In genomic region chr10:43871458-43871857, GRCm38 (mm10) we compare ENCODE assay signal across 26 mouse cellular contexts. TPM values are rescaled to one million over a fixed set of nuclear protein-coding genes. Genes with fewer than 3 reads are reported as not detected.
DNase-seq lines count a peak whose midpoint lies in the region; ATAC-seq and TF ChIP-seq lines count a peak whose summit lies in the region.
"Had no signal": no experiment of that assay in that cellular context is flagged by ENCODE, and none has a peak within 500 bp of the region (broad histone marks: within the 10 kb centered on the region; RNA-seq: fewer than 3 reads in every experiment).

No protein-coding gene starts in this region.

- peak; percentile 35 for DNase-seq in 3T3-L1 (ENCODE audit: low read depth, low spot score)
- DNase-seq in CH12.LX (ENCODE audit: extremely low read depth), result peak; percentile 53
- no peak for DNase-seq in left cerebral cortex, adult 18-20 months (ENCODE audit: low spot score in 2 of 2)
- no peak for DNase-seq in testis, postnatal 10 days (ENCODE audit: low spot score)
- DNase-seq in spleen, postnatal 36 days (ENCODE audit: low spot score in 2 of 2), result no peak
- DNase-seq: adrenal gland, adult 8-10 months; cerebellum, adult 2 months; gastrocnemius, postnatal 14 days had no signal

- H3K36me3 ChIP-seq in CH12.LX (replicated peaks in 1 of 2; ENCODE audit: control insufficient read depth in 1 of 2, insufficient read depth in 1 of 2, low read length in 1 of 2), result peaks cover 7 to 21% of the 10 kb centered on the region in 2 experiments
- H3K36me3 ChIP-seq: intestine, embryonic 15.5 days had no signal

- ATAC-seq in neutrophil, adult 5-6 weeks (ENCODE audit: extremely low read depth, insufficient number of reproducible peaks, low FRiP score, poor library complexity, severe bottlenecking), result peak; percentile 66
- no peak for ATAC-seq in megakaryocyte-erythroid progenitor cell, adult 5-6 weeks (replicated peaks; ENCODE audit: low FRiP score, low TSS enrichment, poor library complexity, severe bottlenecking)
- ATAC-seq: activated CD4-positive, CD25-positive, alpha-beta regulatory T cell, adult 4 months; forebrain, embryonic 13.5 days; forebrain, postnatal 0 days; hindbrain, embryonic 16.5 days; intestine, embryonic 15.5 days had no signal

- TF ChIP-seq EP300 in CH12.LX (IDR thresholded peaks at IDR 0.05; ENCODE audit: low read length), result peak; percentile 64

- TF ChIP-seq POLR2A in CH12.LX (IDR thresholded peaks at IDR 0.05; ENCODE audit: low read depth, low read length), result no peak
- no peak for TF ChIP-seq POLR2A in bone marrow macrophage, adult 2 months (IDR thresholded peaks at IDR 0.05; ENCODE audit: borderline replicate concordance, low read depth, low read length)

- TF ChIP-seq CTCF in CH12.LX (conservative IDR thresholded peaks at IDR 0.05 in 1 of 2, IDR thresholded peaks at IDR 0.05 in 1 of 2; ENCODE audit: low read depth in 2 of 2, low read length in 2 of 2), result no peak
- no peak for TF ChIP-seq CTCF in bone marrow macrophage, adult 2 months (IDR thresholded peaks at IDR 0.05; ENCODE audit: low read depth, low read length)

- no peak overlapping the region for H3K4me3 ChIP-seq in CH12.LX (replicated peaks in 1 of 3; ENCODE audit: low read depth in 2 of 3, low read length in 2 of 3, poor library complexity in 1 of 3)
- no peak overlapping the region for H3K4me3 ChIP-seq in bone marrow macrophage, adult 2 months (ENCODE audit: insufficient read depth, low read length)
- H3K4me3 ChIP-seq: embryonic facial prominence, embryonic 10.5 days; embryonic facial prominence, embryonic 13.5 days; erythroblast, embryonic 14.5 days; forebrain, embryonic 10.5 days; forebrain, embryonic 13.5 days; gastrocnemius, adult 2 months; heart, embryonic 12.5 days; heart, embryonic 15.5 days; hindbrain, embryonic 10.5 days; hindbrain, embryonic 13.5 days; intestine, embryonic 15.5 days had no signal

- no peak overlapping the region for H3K4me2 ChIP-seq in CH12.LX (ENCODE audit: insufficient read depth, low read depth, poor library complexity, severe bottlenecking)
- H3K4me2 ChIP-seq: embryonic facial prominence, embryonic 13.5 days; forebrain, embryonic 13.5 days; heart, embryonic 12.5 days; heart, embryonic 15.5 days; hindbrain, embryonic 13.5 days; intestine, embryonic 15.5 days had no signal

- in situ Hi-C loops in CH12.LX (cut with MboI; ENCODE audit: low pct_ligation_motif_present, low pct_unique_long_range_greater_than_20kb, low sequenced_read_pairs), result no loop called here

- H3K9me3 ChIP-seq in CH12.LX (replicated peaks; ENCODE audit: low read length), result peaks cover 7% of the 10 kb centered on the region
- H3K9me3 ChIP-seq: embryonic facial prominence, embryonic 10.5 days; embryonic facial prominence, embryonic 13.5 days; forebrain, embryonic 10.5 days; forebrain, embryonic 13.5 days; G1E; heart, embryonic 15.5 days; hindbrain, embryonic 10.5 days; hindbrain, embryonic 13.5 days; intestine, embryonic 15.5 days had no signal

- H3K4me1 ChIP-seq in CH12.LX (ENCODE audit: control insufficient read depth in 1 of 2, insufficient read depth in 2 of 2), result peaks cover 8 to 26% of the 10 kb centered on the region in 2 experiments
- H3K4me1 ChIP-seq in bone marrow macrophage, adult 2 months (ENCODE audit: control insufficient read depth, insufficient read depth, low read length), result peaks cover 10% of the 10 kb centered on the region
- H3K4me1 ChIP-seq: embryonic facial prominence, embryonic 10.5 days; embryonic facial prominence, embryonic 13.5 days; forebrain, embryonic 10.5 days; forebrain, embryonic 13.5 days; heart, embryonic 15.5 days; hindbrain, embryonic 10.5 days; hindbrain, embryonic 13.5 days; intestine, embryonic 15.5 days had no signal

- no peaks in the 10 kb centered on the region for H3K79me2 ChIP-seq in CH12.LX (replicated peaks; ENCODE audit: control insufficient read depth, extremely low read depth, insufficient read depth, poor library complexity, severe bottlenecking)

- H3K9ac ChIP-seq in CH12.LX (ENCODE audit: insufficient read depth, low read depth), result no peak overlapping the region
- H3K9ac ChIP-seq: embryonic facial prominence, embryonic 13.5 days; forebrain, embryonic 13.5 days; forebrain, postnatal 0 days; heart, embryonic 12.5 days; heart, embryonic 15.5 days; hindbrain, embryonic 13.5 days; intestine, embryonic 15.5 days had no signal

- H3K27me3 ChIP-seq in CH12.LX (replicated peaks), result no peaks in the 10 kb centered on the region
- H3K27me3 ChIP-seq: embryonic facial prominence, embryonic 13.5 days; forebrain, embryonic 13.5 days; heart, embryonic 12.5 days; heart, embryonic 15.5 days; hindbrain, embryonic 13.5 days; intestine, embryonic 15.5 days had no signal

- no peak for TF ChIP-seq RAD21 in CH12.LX (IDR thresholded peaks at IDR 0.05; ENCODE audit: low read depth, low read length)

- dilution Hi-C loops in CH12.LX (cut with MboI; ENCODE audit: extremely low pct_ligation_motif_present, extremely low pct_unique_long_range_greater_than_20kb, low sequenced_read_pairs), result no loop called here

- H3K27ac ChIP-seq in CH12.LX (ENCODE audit: insufficient read depth, low read depth), result peak overlapping the region; percentile 39; the same call in 1 of the 2 replicates
- H3K27ac ChIP-seq in bone marrow macrophage, adult 2 months (ENCODE audit: insufficient read depth, low read depth, low read length), result peak overlapping the region; percentile 33
- H3K27ac ChIP-seq: embryonic facial prominence, embryonic 10.5 days; embryonic facial prominence, embryonic 13.5 days; forebrain, embryonic 10.5 days; forebrain, embryonic 13.5 days; gastrocnemius, adult 2 months; heart, embryonic 15.5 days; hindbrain, embryonic 10.5 days; hindbrain, embryonic 13.5 days; intestine, embryonic 15.5 days had no signal

TF ChIP-seq in CH12.LX, 34 proteins besides CTCF, POLR2A, EP300 and RAD21:
- TF ChIP-seq MAX (IDR thresholded peaks at IDR 0.05; ENCODE audit: low read length) (0 out of 2 replicates have a peak, but pooled peaks have one; percentile 26), CHD1 (IDR thresholded peaks at IDR 0.05; ENCODE audit: low read depth, low read length) (no peak), ETS1 (conservative IDR thresholded peaks at IDR 0.05; ENCODE audit: low read depth, low read length) (0 out of 2 replicates have a peak, but pooled peaks have one; percentile 19), IRF4 (IDR thresholded peaks at IDR 0.05; ENCODE audit: low read depth, low read length) (peak; percentile 46; the same call in 1 of the 2 replicates), JUND (conservative IDR thresholded peaks at IDR 0.05; ENCODE audit: low read depth, low read length) (peak; percentile 73; the same call in 1 of the 2 replicates), E2F4 (IDR thresholded peaks at IDR 0.05; ENCODE audit: insufficient replicate concordance, low read depth, low read length) (no peak), JUN (IDR thresholded peaks at IDR 0.05; ENCODE audit: insufficient read depth, low read depth, low read length) (peak; percentile 58; the same call in 1 of the 2 replicates)

RNA-seq across cellular contexts. Expression of gene Qrsl1, which starts 30.1 kb away (rescaled TPM):
- total RNA-seq in CH12.LX (2012; rRNA removed) (41.8 and 44.0 TPM in 2 replicates), CH12.LX (2014; rRNA removed) (46.8 and 55.3 TPM in 2 replicates)
- 47.1 and 49.5 TPM in 2 replicates for polyA plus RNA-seq in CH12.LX (2012; ENCODE audit: insufficient read length, low read depth)
- 7.1 and 7.2 TPM in 2 replicates for polyA plus RNA-seq in bone marrow macrophage, adult 2 months (2012; ENCODE audit: insufficient read depth, insufficient read length, missing spikeins)
- total RNA-seq in neutrophil, adult 5-6 weeks (2017), result 19.8 and 25.0 TPM in 2 replicates
- 15.3 and 30.8 TPM in 2 replicates for total RNA-seq in megakaryocyte-erythroid progenitor cell, adult 5-6 weeks (2014; fragmentation: Nextera tagmentation)
- total RNA-seq in megakaryocyte-erythroid progenitor cell, adult 5-6 weeks (2017), result 9.3 and 14.6 TPM in 2 replicates
- 10 to 100 TPM; 12.8 TPM for total RNA-seq in left cerebral cortex, adult 18-20 months (2021)

RNA-seq across cellular contexts. Expression of gene Rtn4ip1, which starts 30.1 kb away (rescaled TPM):
- total RNA-seq in CH12.LX (2012; rRNA removed), result 24.7 and 30.2 TPM in 2 replicates
- total RNA-seq in CH12.LX (2014; rRNA removed), result 11.5 and 12.0 TPM in 2 replicates
- 63.6 and 68.3 TPM in 2 replicates for polyA plus RNA-seq in CH12.LX (2012; ENCODE audit: insufficient read length, low read depth)
- 5.4 and 6.8 TPM in 2 replicates for polyA plus RNA-seq in bone marrow macrophage, adult 2 months (2012; ENCODE audit: insufficient read depth, insufficient read length, missing spikeins)
- total RNA-seq in neutrophil, adult 5-6 weeks (2017), result 33.8 and 36.8 TPM in 2 replicates
- 19.3 and 29.1 TPM in 2 replicates for total RNA-seq in megakaryocyte-erythroid progenitor cell, adult 5-6 weeks (2014; fragmentation: Nextera tagmentation)
- 17.0 and 17.4 TPM in 2 replicates for total RNA-seq in megakaryocyte-erythroid progenitor cell, adult 5-6 weeks (2017)
- total RNA-seq in left cerebral cortex, adult 18-20 months (2021), result 10 to 100 TPM; 13.4 to 15.4 TPM

Comparison
In these comparisons a context has a peak if more than half of its experiments do, and no peak if none do; other contexts are left out.
1. DNase-seq: peak in 3T3-L1 (single experiment) and CH12.LX (single experiment); none in left cerebral cortex, adult 18-20 months (0 of 2), testis, postnatal 10 days (single experiment) and spleen, postnatal 36 days (0 of 2).